Mouse (Mus musculus): ENCODE measurements around the gene Wipf2. TPM values are rescaled to one million over a fixed set of nuclear protein-coding genes. Genes with fewer than 3 reads are reported as not detected.
A peak's percentile ranks its signal among the peaks of the same experiment; 100 is the strongest.
"Not testable (repeated sequence)": the region's sequence is repeated elsewhere in the genome, so short reads cannot be mapped to it uniquely, and the experiment has no call there.

Wipf2 gene
- polyA plus RNA-seq, 1 experiment from 2014 or later: 1.3 TPM

GRCm38 (mm10) chr11:98911498-98911897 is 48.1 kb downstream of the Wipf2 start:
- H3K36me3 ChIP-seq: peaks cover 81% of the 10 kb centered on the region
- H3K9ac ChIP-seq: peak overlapping the region; percentile 91
- H3K27ac ChIP-seq: peak overlapping the region; percentile 95
- WGBS (ENCODE audit: insufficient replicate concordance): 29% methylated on average over 5 of the region's 5 CpGs
- peak overlapping the region; percentile 96 for H3K4me2 ChIP-seq
- H3K27me3 ChIP-seq: no peaks in the 10 kb centered on the region
- ATAC-seq (ENCODE audit: low read depth): peak; percentile 61
- H3K4me3 ChIP-seq (replicated peaks): peak overlapping the region; percentile 89
- DNase-seq: peak; percentile 65
- H3K9me3 ChIP-seq (replicated peaks): no peaks in the 10 kb centered on the region
- H3K4me1 ChIP-seq (replicated peaks): peaks cover 78% of the 10 kb centered on the region

GRCm38 (mm10) chr11:98914196-98914595 is 50.8 kb downstream of the Wipf2 start:
- WGBS (ENCODE audit: insufficient replicate concordance): 81% methylated on average over 11 of the region's 11 CpGs
- H3K4me3 ChIP-seq (replicated peaks): no peak overlapping the region
- no peaks in the 10 kb centered on the region for H3K9me3 ChIP-seq (replicated peaks)
- ATAC-seq (ENCODE audit: low read depth) (no peak), DNase-seq (no peak)
- H3K27me3 ChIP-seq: no peaks in the 10 kb centered on the region
- peaks cover 86% of the 10 kb centered on the region for H3K4me1 ChIP-seq (replicated peaks)
- H3K4me2 ChIP-seq: no peak overlapping the region
- H3K36me3 ChIP-seq: peaks cover 100% of the 10 kb centered on the region
- H3K27ac ChIP-seq: no peak overlapping the region
- no peak overlapping the region for H3K9ac ChIP-seq

GRCm38 (mm10) chr11:98916376-98916775 is 52.9 kb downstream of the Wipf2 start:
- H3K4me3 ChIP-seq (replicated peaks); H3K9ac ChIP-seq; H3K27me3 ChIP-seq; H3K9me3 ChIP-seq (replicated peaks); H3K27ac ChIP-seq; DNase-seq; ATAC-seq (ENCODE audit: low read depth); H3K4me2 ChIP-seq: not testable (repeated sequence)
- Histone ChIP-seq H3K36me3 (peaks cover 100% of the 10 kb centered on the region), H3K4me1 (replicated peaks) (peaks cover 65% of the 10 kb centered on the region)
- 83% methylated on average over 3 of the region's 3 CpGs for WGBS (ENCODE audit: insufficient replicate concordance)

- Histone ChIP-seq H3K4me3 (replicated peaks) (no peak overlapping the region), H3K27me3 (no peaks in the 10 kb centered on the region), H3K4me2 (no peak overlapping the region), H3K27ac (peak overlapping the region; percentile 44), H3K4me1 (replicated peaks) (peaks cover 61% of the 10 kb centered on the region), H3K9me3 (replicated peaks) (no peaks in the 10 kb centered on the region), H3K36me3 (peaks cover 100% of the 10 kb centered on the region), H3K9ac (no peak overlapping the region)
- DNase-seq (no peak), ATAC-seq (ENCODE audit: low read depth) (no peak)
- whole genome bisulfite sequencing (ENCODE audit: insufficient replicate concordance): 49% methylated on average over 13 of the region's 13 CpGs
Measured at GRCm38 (mm10) chr11:98917428-98918005, 54.1 kb downstream of the Wipf2 start.

GRCm38 (mm10) chr11:98918231-98918630 is 54.8 kb downstream of the Wipf2 start:
- DNase-seq (no peak), ATAC-seq (ENCODE audit: low read depth) (peak; percentile 16; the same call in 1 of the 2 replicates)
- Histone ChIP-seq H3K36me3 (peaks cover 100% of the 10 kb centered on the region), H3K4me2 (no peak overlapping the region), H3K27me3 (no peaks in the 10 kb centered on the region), H3K27ac (peak overlapping the region; percentile 44; the same call in 1 of the 2 replicates), H3K9ac (no peak overlapping the region), H3K4me1 (replicated peaks) (peaks cover 62% of the 10 kb centered on the region), H3K4me3 (replicated peaks) (no peak overlapping the region), H3K9me3 (replicated peaks) (no peaks in the 10 kb centered on the region)
- 52% methylated on average over 9 of the region's 9 CpGs for WGBS (ENCODE audit: insufficient replicate concordance)

GRCm38 (mm10) chr11:98919009-98919408 is 55.6 kb downstream of the Wipf2 start:
- Histone ChIP-seq H3K36me3 (peaks cover 100% of the 10 kb centered on the region), H3K4me3 (replicated peaks) (no peak overlapping the region), H3K27ac (no peak overlapping the region), H3K9me3 (replicated peaks) (no peaks in the 10 kb centered on the region), H3K9ac (no peak overlapping the region), H3K27me3 (no peaks in the 10 kb centered on the region), H3K4me1 (replicated peaks) (peaks cover 62% of the 10 kb centered on the region), H3K4me2 (no peak overlapping the region)
- no peak for DNase-seq
- 92% methylated on average over 11 of the region's 11 CpGs for WGBS (ENCODE audit: insufficient replicate concordance)
- ATAC-seq (ENCODE audit: low read depth): no peak

GRCm38 (mm10) chr11:98921813-98922212 is 58.4 kb downstream of the Wipf2 start:
- peaks cover 69% of the 10 kb centered on the region for H3K4me1 ChIP-seq (replicated peaks)
- ATAC-seq (ENCODE audit: low read depth); DNase-seq; H3K9me3 ChIP-seq (replicated peaks); H3K27ac ChIP-seq; H3K27me3 ChIP-seq; H3K4me3 ChIP-seq (replicated peaks); H3K9ac ChIP-seq; H3K4me2 ChIP-seq: not testable (repeated sequence)
- H3K36me3 ChIP-seq: peaks cover 79% of the 10 kb centered on the region
- WGBS (ENCODE audit: insufficient replicate concordance): 76% methylated on average over 15 of the region's 15 CpGs

GRCm38 (mm10) chr11:98922307-98922706 is 58.9 kb downstream of the Wipf2 start:
- H3K9ac ChIP-seq; H3K27ac ChIP-seq; H3K27me3 ChIP-seq; DNase-seq; H3K4me3 ChIP-seq (replicated peaks); ATAC-seq (ENCODE audit: low read depth); H3K9me3 ChIP-seq (replicated peaks); H3K4me2 ChIP-seq: not testable (repeated sequence)
- peaks cover 66% of the 10 kb centered on the region for H3K4me1 ChIP-seq (replicated peaks)
- H3K36me3 ChIP-seq: peaks cover 74% of the 10 kb centered on the region
- 76% methylated on average over 10 of the region's 10 CpGs for WGBS (ENCODE audit: insufficient replicate concordance)

GRCm38 (mm10) chr11:98922851-98923711 is 59.6 kb downstream of the Wipf2 start:
- H3K9ac ChIP-seq; H3K4me3 ChIP-seq (replicated peaks); H3K27me3 ChIP-seq; H3K4me2 ChIP-seq; DNase-seq; ATAC-seq (ENCODE audit: low read depth); H3K9me3 ChIP-seq (replicated peaks); H3K27ac ChIP-seq: not testable (repeated sequence)
- 84% methylated on average over 16 of the region's 16 CpGs for WGBS (ENCODE audit: insufficient replicate concordance)
- Histone ChIP-seq H3K4me1 (replicated peaks) (peaks cover 66% of the 10 kb centered on the region), H3K36me3 (peaks cover 66% of the 10 kb centered on the region)

- Histone ChIP-seq H3K9ac (no peak overlapping the region), H3K4me3 (replicated peaks) (no peak overlapping the region), H3K27me3 (peaks cover 25% of the 10 kb centered on the region), H3K27ac (peak overlapping the region; percentile 34; the same call in 1 of the 2 replicates), H3K9me3 (replicated peaks) (no peaks in the 10 kb centered on the region), H3K4me2 (no peak overlapping the region), H3K4me1 (replicated peaks) (peaks cover 70% of the 10 kb centered on the region), H3K36me3 (peaks cover 50% of the 10 kb centered on the region)
- no peak for ATAC-seq (ENCODE audit: low read depth)
- no peak for DNase-seq
- 56% methylated on average over 5 of the region's 5 CpGs for WGBS (ENCODE audit: insufficient replicate concordance)
Measured at GRCm38 (mm10) chr11:98924633-98925175, 61.3 kb downstream of the Wipf2 start.

- Histone ChIP-seq H3K27ac (peak overlapping the region; percentile 23; the same call in 1 of the 2 replicates), H3K4me3 (replicated peaks) (no peak overlapping the region), H3K9me3 (replicated peaks) (no peaks in the 10 kb centered on the region), H3K27me3 (peaks cover 31% of the 10 kb centered on the region), H3K4me2 (no peak overlapping the region), H3K36me3 (peaks cover 44% of the 10 kb centered on the region), H3K4me1 (replicated peaks) (peaks cover 72% of the 10 kb centered on the region), H3K9ac (peak overlapping the region; percentile 36; the same call in 1 of the 2 replicates)
- no peak for DNase-seq
- 25% methylated on average over 10 of the region's 10 CpGs for WGBS (ENCODE audit: insufficient replicate concordance)
- no peak for ATAC-seq (ENCODE audit: low read depth)
Measured at GRCm38 (mm10) chr11:98925265-98925721, 61.9 kb downstream of the Wipf2 start.
